Mouse (Mus musculus): Measurements from ENCODE around the gene Ssxb2.
"Not testable (repeated sequence)": the region's sequence is repeated elsewhere in the genome, so short reads cannot be mapped to it uniquely, and the experiment has no call there.

Ssxb2 gene

GRCm38 (mm10) chrX:8461626-8462025 is at the start of gene Ssxb2:
Gene Ssxb2 (minus strand): TSS chrX:8461726.
- DNase-seq (ENCODE audit: low read depth), result not testable (repeated sequence)

- not testable (repeated sequence) for DNase-seq (ENCODE audit: low read depth)
Measured at GRCm38 (mm10) chrX:8413005-8413404, 48.5 kb downstream of the Ssxb2 start, which contains the start of gene Ssxb1. Gene Ssxb1 (plus strand): TSS chrX:8413305.
